Mouse (Mus musculus): Measurements from ENCODE around the gene Chrm3. TPM values are rescaled to one million over a fixed set of nuclear protein-coding genes. Genes with fewer than 3 reads are reported as not detected.

The Chrm3 gene
- polyA plus RNA-seq, 1 experiment from 2014 or later = 0.32 TPM

DNA sequence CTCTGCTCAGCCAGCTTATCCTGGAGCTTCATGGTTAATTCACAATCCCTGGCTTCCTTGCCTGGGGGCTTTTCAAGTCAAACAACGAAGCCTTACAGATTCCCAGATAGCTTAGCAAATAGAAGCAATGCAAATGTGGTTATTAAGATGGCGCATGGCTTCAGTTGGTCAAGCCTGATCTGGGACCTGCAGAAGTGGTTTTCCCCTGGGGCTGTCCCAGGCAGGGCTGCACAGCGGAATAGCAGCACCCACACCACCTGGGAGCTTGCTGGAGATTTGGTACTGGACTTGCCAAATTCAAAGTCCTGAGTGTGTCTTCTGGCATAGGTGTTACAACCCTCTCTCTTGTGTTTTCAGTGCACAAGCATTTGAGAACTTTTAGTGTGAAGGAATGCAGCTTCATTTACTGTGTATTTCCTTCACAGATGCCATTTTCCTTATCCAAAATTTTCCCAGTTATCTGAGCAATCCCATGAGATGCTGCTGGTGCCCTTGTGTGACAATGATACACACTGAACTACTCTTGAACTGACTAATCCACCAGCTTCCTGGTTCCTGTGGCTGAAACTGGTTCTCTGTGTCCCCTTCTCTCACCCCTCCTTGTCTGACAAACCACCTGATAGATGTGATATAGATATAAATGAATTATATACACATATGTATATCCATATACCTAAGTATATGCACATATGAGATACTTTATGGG lies 461.8 kb downstream of the Chrm3 start:
- DNase-seq (ENCODE audit: low spot score) (no peak), ATAC-seq (replicated peaks; ENCODE audit: low FRiP score) (no peak)
- no peak overlapping the region for H3K9ac ChIP-seq (ENCODE audit: low read length)
- H3K4me1 ChIP-seq (replicated peaks; ENCODE audit: control insufficient read depth, insufficient read depth, low read length) = no peaks in the 10 kb centered on the region
- H3K27ac ChIP-seq (ENCODE audit: low read depth, low read length) = no peak overlapping the region
- no peaks in the 10 kb centered on the region; the same call in 1 of the 2 replicates for H3K9me3 ChIP-seq (ENCODE audit: control insufficient read depth, low read length)
- no peak overlapping the region for H3K4me2 ChIP-seq (ENCODE audit: low read depth, low read length, severe bottlenecking)
- H3K4me3 ChIP-seq (ENCODE audit: low read depth, low read length) = no peak overlapping the region
- H3K27me3 ChIP-seq (ENCODE audit: control insufficient read depth, insufficient read depth, low read length) = no peaks in the 10 kb centered on the region
- H3K36me3 ChIP-seq (ENCODE audit: control insufficient read depth, insufficient read depth, low read length) = no peaks in the 10 kb centered on the region
- WGBS = 74% methylated on average over 3 of the region's 3 CpGs

DNA sequence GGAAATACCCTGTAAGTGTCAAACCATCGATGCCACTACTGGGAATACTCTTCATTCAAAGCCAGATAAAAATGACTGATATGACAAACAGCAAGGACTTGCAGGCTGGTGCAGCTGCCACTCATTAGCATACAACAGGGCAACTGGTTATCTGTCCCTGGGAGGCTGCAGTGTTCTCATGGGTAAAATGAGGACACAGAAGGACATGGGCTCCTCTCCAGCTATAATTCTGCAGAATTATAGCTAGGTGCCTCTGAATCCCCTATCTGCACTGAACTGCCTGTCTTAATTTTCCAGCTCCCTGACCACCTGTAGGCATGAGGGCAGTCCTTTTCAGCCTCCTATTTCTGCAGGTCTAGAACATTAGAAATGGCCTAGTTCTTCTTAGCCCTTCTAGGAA lies 463.4 kb downstream of the Chrm3 start:
- Histone ChIP-seq H3K4me2 (ENCODE audit: low read depth, low read length, severe bottlenecking) (no peak overlapping the region), H3K27ac (ENCODE audit: low read depth, low read length) (no peak overlapping the region), H3K36me3 (ENCODE audit: control insufficient read depth, insufficient read depth, low read length) (no peaks in the 10 kb centered on the region), H3K9ac (ENCODE audit: low read length) (no peak overlapping the region), H3K9me3 (ENCODE audit: control insufficient read depth, low read length) (no peaks in the 10 kb centered on the region), H3K4me1 (replicated peaks; ENCODE audit: control insufficient read depth, insufficient read depth, low read length) (no peaks in the 10 kb centered on the region), H3K4me3 (ENCODE audit: low read depth, low read length) (no peak overlapping the region), H3K27me3 (ENCODE audit: control insufficient read depth, insufficient read depth, low read length) (no peaks in the 10 kb centered on the region)
- ATAC-seq (replicated peaks; ENCODE audit: low FRiP score) (no peak), DNase-seq (ENCODE audit: low spot score) (no peak)
- 86% methylated on average over 1 of the region's 1 CpGs for WGBS

DNA sequence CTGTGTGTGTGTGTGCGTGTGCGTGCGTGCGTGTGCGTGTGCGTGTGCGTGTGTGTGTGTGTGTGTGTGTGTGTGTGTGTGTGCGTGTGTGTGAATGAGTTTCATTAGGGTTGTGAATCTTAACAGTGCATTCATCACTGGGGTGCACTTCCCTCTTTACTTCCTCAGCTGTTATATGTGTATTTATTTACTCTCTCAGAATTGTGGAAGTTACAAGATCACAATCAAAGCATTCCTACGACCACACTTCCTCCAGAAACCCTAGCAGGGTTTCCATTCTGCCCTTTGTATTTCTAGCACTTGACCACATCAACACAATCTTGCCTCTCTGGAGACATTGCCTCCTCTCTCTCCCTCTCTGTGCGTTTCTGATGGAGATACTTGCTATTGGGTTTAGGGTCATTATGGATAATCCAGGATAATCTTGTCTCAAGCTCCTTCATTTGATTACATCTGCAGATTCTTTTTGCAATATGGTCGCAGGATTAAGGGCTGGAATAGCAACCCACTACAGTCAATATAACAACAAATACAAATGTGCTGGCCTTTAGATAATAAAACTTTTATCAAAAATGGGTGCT lies 465.5 kb downstream of the Chrm3 start:
- Histone ChIP-seq H3K4me1 (replicated peaks; ENCODE audit: control insufficient read depth, insufficient read depth, low read length) (no peaks in the 10 kb centered on the region), H3K27ac (ENCODE audit: low read depth, low read length) (no peak overlapping the region), H3K4me3 (ENCODE audit: low read depth, low read length) (no peak overlapping the region), H3K9ac (ENCODE audit: low read length) (no peak overlapping the region), H3K9me3 (ENCODE audit: control insufficient read depth, low read length) (no peaks in the 10 kb centered on the region), H3K4me2 (ENCODE audit: low read depth, low read length, severe bottlenecking) (no peak overlapping the region), H3K27me3 (ENCODE audit: control insufficient read depth, insufficient read depth, low read length) (no peaks in the 10 kb centered on the region), H3K36me3 (ENCODE audit: control insufficient read depth, insufficient read depth, low read length) (no peaks in the 10 kb centered on the region)
- no peak for DNase-seq (ENCODE audit: low spot score)
- ATAC-seq (replicated peaks; ENCODE audit: low FRiP score) = no peak
- WGBS = 72% methylated on average over 11 of the region's 11 CpGs

DNA sequence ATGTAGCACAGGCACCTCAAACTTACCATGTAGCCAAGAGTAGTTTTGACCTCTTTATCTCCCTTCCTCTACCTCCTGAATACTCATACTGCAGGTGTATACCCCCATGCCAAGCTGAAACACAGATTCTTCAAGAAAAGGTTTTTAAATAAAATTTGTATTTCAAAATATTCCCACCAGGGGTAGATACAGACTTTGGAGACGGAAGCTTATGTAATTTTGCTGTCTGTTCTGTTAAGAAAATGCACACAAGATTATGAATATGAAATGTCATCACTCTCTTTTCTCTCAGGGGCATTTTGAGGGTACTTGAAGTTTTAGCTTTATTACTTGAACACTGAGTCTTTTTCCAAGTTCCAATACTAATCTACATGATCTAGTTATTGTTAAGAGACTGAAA lies 469.6 kb downstream of the Chrm3 start:
- no peak for DNase-seq (ENCODE audit: low spot score)
- WGBS = 83% methylated on average over 1 of the region's 1 CpGs
- H3K4me2 ChIP-seq (ENCODE audit: low read depth, low read length, severe bottlenecking) = no peak overlapping the region

DNA sequence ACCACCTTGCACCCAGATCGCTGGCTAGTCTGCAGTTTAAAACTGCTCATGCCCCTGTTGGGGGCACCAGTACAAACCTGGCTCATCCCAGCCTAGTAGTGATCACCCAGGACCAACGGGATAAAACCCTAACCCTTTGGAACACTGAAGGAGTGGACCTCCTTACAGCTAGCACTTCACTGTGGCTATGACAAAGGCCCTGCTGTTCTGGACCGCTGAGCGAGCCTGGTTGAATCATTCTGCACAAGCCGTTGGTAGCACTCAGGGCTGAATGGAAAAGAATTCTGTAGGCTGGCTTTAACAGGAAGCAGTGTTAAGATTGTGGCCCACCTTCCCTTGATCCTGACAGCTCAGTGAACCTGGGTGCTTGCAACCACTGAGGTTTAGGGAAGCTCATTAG lies 470.2 kb downstream of the Chrm3 start:
- H3K27me3 ChIP-seq (ENCODE audit: control insufficient read depth, insufficient read depth, low read length) = no peaks in the 10 kb centered on the region
- H3K4me3 ChIP-seq (ENCODE audit: low read depth, low read length) = no peak overlapping the region
- DNase-seq (ENCODE audit: low spot score) (no peak), ATAC-seq (replicated peaks; ENCODE audit: low FRiP score) (no peak)
- 50% methylated on average over 5 of the region's 5 CpGs for WGBS
- no peak overlapping the region for H3K9ac ChIP-seq (ENCODE audit: low read length)
- no peaks in the 10 kb centered on the region for H3K4me1 ChIP-seq (replicated peaks; ENCODE audit: control insufficient read depth, insufficient read depth, low read length)
- H3K36me3 ChIP-seq (ENCODE audit: control insufficient read depth, insufficient read depth, low read length) = no peaks in the 10 kb centered on the region
- H3K9me3 ChIP-seq (ENCODE audit: control insufficient read depth, low read length) = no peaks in the 10 kb centered on the region
- no peak overlapping the region for H3K27ac ChIP-seq (ENCODE audit: low read depth, low read length)
- no peak overlapping the region for H3K4me2 ChIP-seq (ENCODE audit: low read depth, low read length, severe bottlenecking)

More for the DNA sequence above, 469.6 kb downstream of the Chrm3 start:
- Histone ChIP-seq H3K27ac (ENCODE audit: low read depth, low read length) (no peak overlapping the region), H3K9ac (ENCODE audit: low read length) (no peak overlapping the region), H3K4me3 (ENCODE audit: low read depth, low read length) (no peak overlapping the region), H3K27me3 (ENCODE audit: control insufficient read depth, insufficient read depth, low read length) (no peaks in the 10 kb centered on the region), H3K36me3 (ENCODE audit: control insufficient read depth, insufficient read depth, low read length) (no peaks in the 10 kb centered on the region), H3K9me3 (ENCODE audit: control insufficient read depth, low read length) (no peaks in the 10 kb centered on the region), H3K4me1 (replicated peaks; ENCODE audit: control insufficient read depth, insufficient read depth, low read length) (no peaks in the 10 kb centered on the region)
- ATAC-seq (replicated peaks; ENCODE audit: low FRiP score) = no peak

DNA sequence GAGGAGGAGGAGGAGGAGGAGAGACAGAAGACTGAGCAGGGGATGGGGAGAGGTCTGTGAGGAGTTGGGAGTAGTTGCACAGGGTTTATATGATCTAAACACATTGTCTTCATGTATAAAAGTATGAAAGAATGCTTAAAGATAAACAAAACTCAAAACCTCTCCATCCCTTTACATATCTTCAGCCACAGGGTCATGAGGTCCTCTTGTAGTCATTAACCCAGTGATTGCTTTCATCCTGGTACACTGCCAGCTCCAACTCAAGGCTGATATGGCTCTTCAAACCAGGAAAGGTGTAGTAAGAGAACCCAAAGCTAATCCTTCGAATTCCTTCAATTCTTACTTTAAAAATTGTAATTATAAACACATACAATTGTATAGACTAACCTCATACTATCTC lies 470.7 kb downstream of the Chrm3 start:
- Histone ChIP-seq H3K4me3 (ENCODE audit: low read depth, low read length) (no peak overlapping the region), H3K9me3 (ENCODE audit: control insufficient read depth, low read length) (no peaks in the 10 kb centered on the region), H3K27ac (ENCODE audit: low read depth, low read length) (no peak overlapping the region), H3K36me3 (ENCODE audit: control insufficient read depth, insufficient read depth, low read length) (no peaks in the 10 kb centered on the region), H3K27me3 (ENCODE audit: control insufficient read depth, insufficient read depth, low read length) (no peaks in the 10 kb centered on the region), H3K9ac (ENCODE audit: low read length) (no peak overlapping the region), H3K4me2 (ENCODE audit: low read depth, low read length, severe bottlenecking) (no peak overlapping the region), H3K4me1 (replicated peaks; ENCODE audit: control insufficient read depth, insufficient read depth, low read length) (no peaks in the 10 kb centered on the region)
- ATAC-seq (replicated peaks; ENCODE audit: low FRiP score) (no peak), DNase-seq (ENCODE audit: low spot score) (no peak)
- 59% methylated on average over 1 of the region's 1 CpGs for WGBS

DNA sequence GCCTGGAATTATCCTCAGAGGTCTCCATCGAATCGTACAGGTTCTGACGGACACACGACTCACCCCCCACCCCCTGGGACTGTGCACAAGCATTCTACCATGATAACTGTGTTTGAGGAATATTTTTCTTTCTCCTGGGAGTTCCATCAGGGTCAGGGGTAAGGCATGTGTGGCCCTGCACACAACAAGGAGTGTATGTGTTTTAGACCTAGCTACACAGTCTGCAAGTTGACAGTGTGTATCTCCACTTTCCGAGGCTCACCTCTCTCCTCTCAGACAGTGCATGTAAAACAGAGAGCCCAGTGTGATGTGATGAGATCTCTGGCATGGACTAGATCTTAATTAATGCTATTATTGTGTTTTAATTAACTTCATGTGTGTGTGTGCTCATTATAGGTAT lies 472.4 kb downstream of the Chrm3 start:
- Histone ChIP-seq H3K4me2 (ENCODE audit: low read depth, low read length, severe bottlenecking) (no peak overlapping the region), H3K9me3 (ENCODE audit: control insufficient read depth, low read length) (no peaks in the 10 kb centered on the region), H3K27ac (ENCODE audit: low read depth, low read length) (no peak overlapping the region), H3K27me3 (ENCODE audit: control insufficient read depth, insufficient read depth, low read length) (no peaks in the 10 kb centered on the region), H3K36me3 (ENCODE audit: control insufficient read depth, insufficient read depth, low read length) (no peaks in the 10 kb centered on the region), H3K4me3 (ENCODE audit: low read depth, low read length) (no peak overlapping the region), H3K4me1 (replicated peaks; ENCODE audit: control insufficient read depth, insufficient read depth, low read length) (no peaks in the 10 kb centered on the region), H3K9ac (ENCODE audit: low read length) (no peak overlapping the region)
- ATAC-seq (replicated peaks; ENCODE audit: low FRiP score) (no peak), DNase-seq (ENCODE audit: low spot score) (no peak)
- 75% methylated on average over 5 of the region's 5 CpGs for WGBS

DNA sequence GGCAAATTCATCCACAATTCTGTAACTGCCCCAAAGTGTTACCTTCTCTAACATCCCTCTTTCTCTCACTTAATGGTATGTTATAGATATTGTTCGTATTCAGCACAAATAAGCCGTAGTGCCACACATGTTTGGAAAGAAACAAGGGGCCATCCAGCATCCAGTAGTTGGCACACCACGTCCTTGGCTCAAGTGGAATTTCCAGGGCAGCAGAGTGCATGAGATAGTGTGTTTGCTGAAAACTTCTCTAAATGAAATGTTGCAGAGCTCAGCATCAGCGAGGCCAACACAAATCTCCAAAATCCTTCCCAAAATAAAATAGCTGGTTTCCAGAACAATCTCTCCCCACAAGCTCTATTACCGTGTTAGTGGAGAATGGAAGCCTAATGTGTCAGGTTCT lies 473.4 kb downstream of the Chrm3 start:
- WGBS = 91% methylated on average over 5 of the region's 5 CpGs
- Histone ChIP-seq H3K4me2 (ENCODE audit: low read depth, low read length, severe bottlenecking) (no peak overlapping the region), H3K36me3 (ENCODE audit: control insufficient read depth, insufficient read depth, low read length) (no peaks in the 10 kb centered on the region), H3K27ac (ENCODE audit: low read depth, low read length) (no peak overlapping the region), H3K9me3 (ENCODE audit: control insufficient read depth, low read length) (no peaks in the 10 kb centered on the region), H3K4me3 (ENCODE audit: low read depth, low read length) (no peak overlapping the region), H3K27me3 (ENCODE audit: control insufficient read depth, insufficient read depth, low read length) (no peaks in the 10 kb centered on the region), H3K9ac (ENCODE audit: low read length) (no peak overlapping the region), H3K4me1 (replicated peaks; ENCODE audit: control insufficient read depth, insufficient read depth, low read length) (no peaks in the 10 kb centered on the region)
- ATAC-seq (replicated peaks; ENCODE audit: low FRiP score) (no peak), DNase-seq (ENCODE audit: low spot score) (no peak)
